Mouse (Mus musculus): Measurements from ENCODE around the gene Pls3. TPM values are rescaled to one million over a fixed set of nuclear protein-coding genes. Genes with fewer than 3 reads are reported as not detected.
"Not testable (repeated sequence)": the region's sequence is repeated elsewhere in the genome, so short reads cannot be mapped to it uniquely, and the experiment has no call there.

Pls3 gene
- polyA plus RNA-seq, 1 experiment from 2014 or later = 155 TPM

GRCm38 (mm10) chrX:75749312-75749711 is 125.7 kb downstream of the Pls3 start:
- H3K4me3 ChIP-seq (ENCODE audit: low read depth, low read length) = not testable (repeated sequence)
- WGBS = 72% methylated on average over 9 of the region's 10 CpGs

DNA sequence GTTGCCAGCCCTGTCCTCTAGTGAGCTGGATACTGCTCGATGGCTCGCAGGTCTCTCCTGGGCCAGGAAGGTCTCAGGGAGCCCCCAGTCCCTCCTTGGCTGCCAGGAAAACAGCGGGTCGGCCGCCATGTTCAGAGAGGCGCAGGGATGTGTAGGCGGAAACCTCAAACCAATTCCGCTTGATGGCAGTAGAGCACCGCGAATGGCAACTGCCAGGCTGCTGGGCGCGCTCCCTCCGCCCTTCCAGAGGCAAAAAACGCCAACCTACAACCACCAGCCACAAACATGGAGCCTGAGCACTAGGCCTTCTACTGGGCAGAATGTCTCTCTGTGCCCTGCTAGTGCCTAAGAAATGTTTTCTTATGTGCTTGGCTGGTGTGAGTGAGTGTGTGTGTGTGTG is 130.5 kb downstream of the Pls3 start:
- H3K4me1 ChIP-seq (ENCODE audit: insufficient read depth); H3K27ac ChIP-seq (ENCODE audit: low read depth); H3K9me3 ChIP-seq (ENCODE audit: low read depth, low read length); H3K27me3 ChIP-seq (ENCODE audit: insufficient read depth, low read length); ATAC-seq (ENCODE audit: insufficient read depth); H3K4me3 ChIP-seq (ENCODE audit: low read depth, low read length); H3K9ac ChIP-seq; H3K4me2 ChIP-seq; H3K36me3 ChIP-seq (ENCODE audit: insufficient read depth): not testable (repeated sequence)
- DNase-seq = peak; percentile 53
- peak; percentile 36; the same call in 1 of the 2 replicates for TF ChIP-seq CTCF (IDR thresholded peaks at IDR 0.05; ENCODE audit: low read depth)
- 64% methylated on average over 14 of the region's 14 CpGs for WGBS

More at GRCm38 (mm10) chrX:75749312-75749711, 125.7 kb downstream of the Pls3 start:
- not testable (repeated sequence) for ATAC-seq (ENCODE audit: insufficient read depth); H3K9me3 ChIP-seq (ENCODE audit: low read depth, low read length); H3K4me2 ChIP-seq; H3K9ac ChIP-seq; H3K27ac ChIP-seq (ENCODE audit: low read depth); H3K36me3 ChIP-seq (ENCODE audit: insufficient read depth); H3K4me1 ChIP-seq (ENCODE audit: insufficient read depth); H3K27me3 ChIP-seq (ENCODE audit: insufficient read depth, low read length)
- DNase-seq = peak; percentile 66
- peak; percentile 30 for TF ChIP-seq CTCF (IDR thresholded peaks at IDR 0.05; ENCODE audit: low read depth)

DNA sequence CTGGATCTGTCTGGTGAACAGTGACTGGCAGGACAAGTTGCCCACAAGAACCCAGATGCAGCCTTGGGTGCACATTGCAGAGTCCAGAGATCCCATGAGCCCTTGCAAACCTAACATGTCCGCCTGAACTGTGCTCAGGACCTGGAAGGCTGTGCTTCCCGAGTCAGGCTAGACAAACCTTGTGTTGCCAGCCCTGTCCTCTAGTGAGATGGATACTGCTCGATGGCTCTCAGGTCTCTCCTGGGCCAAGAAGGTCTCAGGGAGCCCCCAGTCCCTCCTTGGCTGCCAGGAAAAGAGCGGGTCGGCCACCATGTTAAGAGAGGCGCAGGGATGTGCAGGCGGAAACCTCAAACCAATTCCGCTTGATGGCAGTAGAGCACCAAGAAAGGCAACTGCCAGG is 135.5 kb downstream of the Pls3 start:
- not testable (repeated sequence) for H3K27me3 ChIP-seq (ENCODE audit: insufficient read depth, low read length); H3K9ac ChIP-seq; H3K4me3 ChIP-seq (ENCODE audit: low read depth, low read length); H3K27ac ChIP-seq (ENCODE audit: low read depth); H3K9me3 ChIP-seq (ENCODE audit: low read depth, low read length); H3K4me2 ChIP-seq; H3K4me1 ChIP-seq (ENCODE audit: insufficient read depth); ATAC-seq (ENCODE audit: insufficient read depth); DNase-seq; H3K36me3 ChIP-seq (ENCODE audit: insufficient read depth)
- WGBS = 88% methylated on average over 2 of the region's 8 CpGs
